Mouse (Mus musculus): ENCODE data around the gene Mmp8. TPM values are rescaled to one million over a fixed set of nuclear protein-coding genes. Genes with fewer than 3 reads are reported as not detected.
A peak's percentile ranks its signal among the peaks of the same experiment; 100 is the strongest.

Gene Mmp8
- polyA plus RNA-seq (2012; rRNA removed) = 0.03 TPM in 1 of 2 replicates, not detected in the other

GRCm38 (mm10) chr9:7558221-7559017 lies at the start of gene Mmp8:
TSS of gene Mmp8 (plus strand) at chr9:7558456.
- DNase-seq = no peak
- Histone ChIP-seq H3K27me3 (replicated peaks; ENCODE audit: control insufficient read depth, insufficient read depth, low read length) (no peaks in the 10 kb centered on the region), H3K4me1 (ENCODE audit: control insufficient read depth, insufficient read depth, low read length) (no peaks in the 10 kb centered on the region), H3K4me3 (ENCODE audit: insufficient read depth, low read depth, low read length) (no peak within 1 kb of the TSS), H3K36me3 (ENCODE audit: control insufficient read depth, insufficient read depth, low read length) (no peaks in the 10 kb centered on the region), H3K27ac (ENCODE audit: insufficient read depth, low read depth, low read length) (no peak within 1 kb of the TSS)
- no peak for TF ChIP-seq CTCF (conservative IDR thresholded peaks at IDR 0.05; ENCODE audit: insufficient read depth, insufficient read length, low read depth, low read length)
- TF ChIP-seq POLR2A (IDR thresholded peaks at IDR 0.05; ENCODE audit: low read depth, low read length) = no peak
- WGBS = 63% methylated on average over 8 of the region's 8 CpGs

GRCm38 (mm10) chr9:7509619-7510233 lies 48.5 kb upstream of the Mmp8 start:
- H3K4me1 ChIP-seq (ENCODE audit: control insufficient read depth, insufficient read depth, low read length) = no peaks in the 10 kb centered on the region
- DNase-seq = no peak
- no peak for TF ChIP-seq POLR2A (IDR thresholded peaks at IDR 0.05; ENCODE audit: low read depth, low read length)
- no peak for TF ChIP-seq CTCF (conservative IDR thresholded peaks at IDR 0.05; ENCODE audit: insufficient read depth, insufficient read length, low read depth, low read length)
- no peaks in the 10 kb centered on the region for H3K36me3 ChIP-seq (ENCODE audit: control insufficient read depth, insufficient read depth, low read length)
- no peak overlapping the region for H3K4me3 ChIP-seq (ENCODE audit: insufficient read depth, low read depth, low read length)
- no peaks in the 10 kb centered on the region for H3K27me3 ChIP-seq (replicated peaks; ENCODE audit: control insufficient read depth, insufficient read depth, low read length)
- H3K27ac ChIP-seq (ENCODE audit: insufficient read depth, low read depth, low read length) = no peak overlapping the region
- WGBS = 41% methylated on average over 10 of the region's 10 CpGs

DNA sequence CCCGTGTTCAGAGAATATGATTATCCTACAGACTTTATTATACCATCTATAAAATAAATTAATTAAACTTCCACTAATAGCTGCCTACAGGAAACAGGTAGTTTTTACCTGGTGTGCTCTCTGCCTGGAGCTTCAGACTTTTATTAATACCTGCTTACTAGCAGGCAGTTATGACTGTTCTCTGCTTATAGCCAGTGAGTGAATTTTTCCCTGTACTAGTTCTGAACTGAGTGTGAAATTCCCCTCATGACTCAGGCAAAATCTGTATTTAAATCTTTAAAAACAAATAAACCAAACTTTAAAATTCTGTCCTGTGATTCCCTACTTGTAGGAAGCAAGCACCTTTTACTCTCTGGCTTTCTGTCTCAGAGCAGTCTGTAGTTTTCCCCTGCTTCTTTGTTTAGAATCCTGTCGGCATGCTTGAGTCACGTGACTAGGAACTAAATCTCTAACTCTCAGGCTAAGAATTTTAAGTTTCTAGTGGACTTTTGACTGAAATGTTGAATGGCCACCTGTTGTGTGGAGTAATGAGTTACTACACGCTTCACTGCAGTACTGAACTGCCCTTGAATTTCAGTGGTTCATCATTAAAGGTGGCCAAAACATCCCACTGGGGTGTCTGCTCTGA lies 40.2 kb upstream of the Mmp8 start:
- Histone ChIP-seq H3K36me3 (ENCODE audit: control insufficient read depth, insufficient read depth, low read length) (no peaks in the 10 kb centered on the region), H3K4me3 (ENCODE audit: insufficient read depth, low read depth, low read length) (no peak overlapping the region), H3K27ac (ENCODE audit: insufficient read depth, low read depth, low read length) (no peak overlapping the region), H3K27me3 (replicated peaks; ENCODE audit: control insufficient read depth, insufficient read depth, low read length) (no peaks in the 10 kb centered on the region), H3K4me1 (ENCODE audit: control insufficient read depth, insufficient read depth, low read length) (no peaks in the 10 kb centered on the region)
- 46% methylated on average over 4 of the region's 4 CpGs for WGBS
- peak; percentile 16 for DNase-seq
- TF ChIP-seq POLR2A (IDR thresholded peaks at IDR 0.05; ENCODE audit: low read depth, low read length) = no peak
- no peak for TF ChIP-seq CTCF (conservative IDR thresholded peaks at IDR 0.05; ENCODE audit: insufficient read depth, insufficient read length, low read depth, low read length)

DNA sequence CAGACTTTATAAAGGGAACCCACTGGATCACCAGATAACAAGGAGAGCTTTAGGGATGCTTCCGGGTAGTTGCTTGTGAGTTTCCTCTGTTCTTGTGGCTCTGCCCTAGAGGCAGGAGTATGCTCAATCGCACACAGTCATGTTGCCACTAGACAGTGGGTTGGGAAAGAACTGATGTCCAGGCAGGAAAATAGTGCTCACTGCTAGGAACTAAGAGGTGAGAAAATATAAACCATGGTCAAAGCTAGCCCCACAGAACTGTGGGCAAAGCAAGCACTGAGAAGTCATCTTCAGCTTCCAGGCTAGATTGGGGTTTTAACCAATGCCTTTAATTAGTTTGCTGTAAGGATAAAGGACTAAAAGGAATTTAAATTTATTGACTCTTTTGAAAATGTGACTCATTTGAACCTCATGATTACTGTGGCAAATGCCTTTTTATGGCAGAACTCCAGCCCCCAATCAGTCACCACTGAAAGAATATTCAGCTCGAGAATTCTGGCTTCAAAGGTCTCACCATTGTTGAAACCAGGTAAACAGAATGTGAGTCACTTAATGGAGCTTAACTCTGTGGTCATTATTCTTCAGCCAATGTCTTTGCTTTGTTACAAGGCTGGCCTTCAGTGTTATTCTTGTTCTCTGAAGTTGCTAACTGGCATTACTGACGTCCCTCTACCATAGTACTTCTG lies 31.9 kb upstream of the Mmp8 start:
- TF ChIP-seq CTCF (conservative IDR thresholded peaks at IDR 0.05; ENCODE audit: insufficient read depth, insufficient read length, low read depth, low read length) (no peak), POLR2A (IDR thresholded peaks at IDR 0.05; ENCODE audit: low read depth, low read length) (no peak)
- no peak overlapping the region for H3K4me3 ChIP-seq (ENCODE audit: insufficient read depth, low read depth, low read length)
- H3K27ac ChIP-seq (ENCODE audit: insufficient read depth, low read depth, low read length) = no peak overlapping the region
- DNase-seq = no peak
- H3K4me1 ChIP-seq (ENCODE audit: control insufficient read depth, insufficient read depth, low read length) = no peaks in the 10 kb centered on the region
- WGBS = 58% methylated on average over 4 of the region's 4 CpGs
- H3K36me3 ChIP-seq (ENCODE audit: control insufficient read depth, insufficient read depth, low read length) = no peaks in the 10 kb centered on the region
- no peaks in the 10 kb centered on the region for H3K27me3 ChIP-seq (replicated peaks; ENCODE audit: control insufficient read depth, insufficient read depth, low read length)

DNA sequence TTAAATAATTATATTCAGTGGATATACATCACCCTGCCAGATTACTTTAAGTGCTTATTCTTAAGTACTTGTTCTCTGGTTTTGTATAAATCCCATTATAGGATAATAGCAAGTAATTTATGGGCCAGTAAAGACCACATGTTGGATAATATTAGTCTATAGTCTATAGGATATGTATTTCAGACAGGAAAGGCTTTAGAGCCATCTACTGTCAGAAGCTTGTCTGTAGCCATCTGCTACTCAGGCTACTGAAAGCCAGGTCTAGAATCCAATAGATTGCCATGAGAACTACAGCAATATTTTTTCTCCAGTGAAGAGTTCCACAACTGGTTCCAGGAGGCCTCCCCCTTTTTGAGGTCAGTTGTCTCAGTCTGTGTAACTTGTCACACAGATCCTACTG lies 15.5 kb upstream of the Mmp8 start:
- TF ChIP-seq POLR2A (IDR thresholded peaks at IDR 0.05; ENCODE audit: low read depth, low read length) (no peak), CTCF (conservative IDR thresholded peaks at IDR 0.05; ENCODE audit: insufficient read depth, insufficient read length, low read depth, low read length) (no peak)
- no peaks in the 10 kb centered on the region for H3K36me3 ChIP-seq (ENCODE audit: control insufficient read depth, insufficient read depth, low read length)
- H3K4me1 ChIP-seq (ENCODE audit: control insufficient read depth, insufficient read depth, low read length) = no peaks in the 10 kb centered on the region
- H3K27ac ChIP-seq (ENCODE audit: insufficient read depth, low read depth, low read length) = no peak overlapping the region
- H3K27me3 ChIP-seq (replicated peaks; ENCODE audit: control insufficient read depth, insufficient read depth, low read length) = no peaks in the 10 kb centered on the region
- no peak for DNase-seq
- no peak overlapping the region for H3K4me3 ChIP-seq (ENCODE audit: insufficient read depth, low read depth, low read length)

GRCm38 (mm10) chr9:7544923-7545457 lies 13.3 kb upstream of the Mmp8 start:
- Histone ChIP-seq H3K27ac (ENCODE audit: insufficient read depth, low read depth, low read length) (no peak overlapping the region), H3K4me1 (ENCODE audit: control insufficient read depth, insufficient read depth, low read length) (no peaks in the 10 kb centered on the region), H3K36me3 (ENCODE audit: control insufficient read depth, insufficient read depth, low read length) (no peaks in the 10 kb centered on the region), H3K4me3 (ENCODE audit: insufficient read depth, low read depth, low read length) (no peak overlapping the region), H3K27me3 (replicated peaks; ENCODE audit: control insufficient read depth, insufficient read depth, low read length) (no peaks in the 10 kb centered on the region)
- DNase-seq = no peak
- 52% methylated on average over 1 of the region's 1 CpGs for WGBS
- TF ChIP-seq POLR2A (IDR thresholded peaks at IDR 0.05; ENCODE audit: low read depth, low read length) (no peak), CTCF (conservative IDR thresholded peaks at IDR 0.05; ENCODE audit: insufficient read depth, insufficient read length, low read depth, low read length) (no peak)
